Mouse (Mus musculus) frontal cortex, adult (tissue): ENCODE measurements at regions not wholly inside any gene's neighbourhood (a gene's known extent, or its start where the extent isn't known, plus 50 kb on each side); places are given as distances from the start of the nearest gene placed in this dataset.

Experiments
- ATAC-seq: cut with Nextera tagmentation; 2 replicates; pipeline ENCODE4 v1.9.2; 2017; ENCODE audit warnings: mild to moderate bottlenecking, moderate library complexity, mixed read lengths; ENCODE audit not compliant: low TSS enrichment

GRCm38 (mm10) chr12:79883651-79884050, 229.2 kb downstream of the Zfp36l1 start:
- no peak for ATAC-seq

GRCm38 (mm10) chr12:79880751-79881261, 232.0 kb downstream of the Zfp36l1 start:
- ATAC-seq = peak; percentile 47; the same call in 1 of the 2 replicates

GRCm38 (mm10) chr12:79880346-79880745, 232.5 kb downstream of the Zfp36l1 start:
- no peak for ATAC-seq

- ATAC-seq = 0 out of 2 replicates have a peak, but pooled peaks have one; percentile 41
Measured at GRCm38 (mm10) chr12:79879918-79880273, 232.9 kb downstream of the Zfp36l1 start.

GRCm38 (mm10) chr12:79879093-79879917, 233.5 kb downstream of the Zfp36l1 start:
- 0 out of 2 replicates have a peak, but pooled peaks have one; percentile 38 for ATAC-seq

- no peak for ATAC-seq
Measured at GRCm38 (mm10) chr12:79878766-79879092, 234.1 kb downstream of the Zfp36l1 start.

GRCm38 (mm10) chr12:79878163-79878562, 234.7 kb downstream of the Zfp36l1 start:
- no peak for ATAC-seq

- no peak for ATAC-seq
Measured at GRCm38 (mm10) chr12:79874333-79874732, 238.5 kb downstream of the Zfp36l1 start.

- ATAC-seq = no peak
Measured at GRCm38 (mm10) chr12:79865179-79865552, 247.6 kb downstream of the Zfp36l1 start.

- ATAC-seq = peak; percentile 34; the same call in 1 of the 2 replicates
Measured at GRCm38 (mm10) chr12:79864346-79865178, 248.3 kb downstream of the Zfp36l1 start.
